Mouse (Mus musculus) thymus, adult 2 months (tissue): ENCODE results near the gene Ttc6.

Experiments
- CTCF ChIP-seq: fragments of 200-500 bp; IDR thresholded peaks from 2 replicates; pipeline ENCODE4 v1.5.1; 2012; ENCODE audit warnings: mild to moderate bottlenecking, control low read depth, low read length, moderate library complexity, borderline replicate concordance; ENCODE audit not compliant: control insufficient read depth, poor library complexity, insufficient read depth; ENCODE audit errors: extremely low read depth
- POLR2A ChIP-seq: fragments of 200-500 bp; IDR thresholded peaks from 2 replicates; pipeline ENCODE4 v1.6.1; 2012; ENCODE audit warnings: mild to moderate bottlenecking, low read length, control low read depth, moderate library complexity; ENCODE audit not compliant: control insufficient read depth, poor library complexity, insufficient read depth; ENCODE audit errors: extremely low read depth

GRCm38 (mm10) chr12:57709966-57710365 is 146.1 kb downstream of the Ttc6 start:
- TF ChIP-seq CTCF (no peak), POLR2A (no peak)
